Mouse (Mus musculus) adrenal gland, postnatal 36 days (tissue): ENCODE data around the gene Retn. TPM values are rescaled to one million over a fixed set of nuclear protein-coding genes. Genes with fewer than 3 reads are reported as not detected.

ENCODE experiments used
- DNase-seq, 2 experiments: peaks; one replicate each; pipeline ENCODE4 v3.0.0; 2021; ENCODE audit warnings: mixed read lengths in 1 of 2
- long read RNA-seq, 2 experiments: library from polyadenylated mRNA; stranded (forward); transcript quantifications; one replicate each; pipeline ENCODE4 v2.0.0; 2021; ENCODE audit warnings: borderline sequencing depth in 2 of 2
- total RNA-seq, 2 experiments: library from RNA; stranded (reverse); gene quantifications; 2 replicates each; pipeline ENCODE4 v1.2.3; 2021

Gene Retn
- 100 to 1,000 TPM in 1 of 2 experiments, 10 to 100 TPM in 1; 89.6 to 156 TPM for total RNA-seq
- long read RNA-seq, experiment 1, transcript Retn-201 (5 exons, 874 nt): major isoform, 88 of 98 reads
- long read RNA-seq, experiment 1, partial matches to known transcripts: 4 of 98 reads
- long read RNA-seq, experiment 1, other reads (novel, unspliced or antisense): 6 of 98 reads
- long read RNA-seq, experiment 2, transcript Retn-201 (5 exons, 874 nt): major isoform, 65 of 73 reads
- long read RNA-seq, experiment 2, partial matches to known transcripts: 1 of 73 reads
- long read RNA-seq, experiment 2, other reads (novel, unspliced or antisense): 7 of 73 reads

GRCm38 (mm10) chr8:3655526-3655925 lies at the start of gene Retn:
Gene Retn, plus strand, starts transcription at chr8:3655770.
- DNase-seq: no peak

- peak; percentile 44 to 62 for DNase-seq
Measured at GRCm38 (mm10) chr8:3606593-3606992, 49.0 kb upstream of the Retn start.

- no peak for DNase-seq
Measured at GRCm38 (mm10) chr8:3607822-3608221, 47.7 kb upstream of the Retn start.

GRCm38 (mm10) chr8:3609046-3609815 lies 46.3 kb upstream of the Retn start:
- peak in 1 of 2 experiments; percentile 48 for DNase-seq

- no peak for DNase-seq
Measured at GRCm38 (mm10) chr8:3609816-3610150, 45.8 kb upstream of the Retn start.

GRCm38 (mm10) chr8:3621199-3621970 lies 34.2 kb upstream of the Retn start, which contains the start of the genes Xab2 and Pet100:
Gene Xab2, minus strand, starts transcription at chr8:3621316.
Gene Pet100, plus strand, starts transcription at chr8:3621548.
- peak; percentile 97 to 98 for DNase-seq

GRCm38 (mm10) chr8:3622119-3622518 lies 33.5 kb upstream of the Retn start:
- no peak for DNase-seq

- DNase-seq: no peak
Measured at GRCm38 (mm10) chr8:3625445-3625844, 30.1 kb upstream of the Retn start, which contains the start of gene Pcp2. Gene Pcp2, minus strand, starts transcription at chr8:3625545.

GRCm38 (mm10) chr8:3626971-3627370 lies 28.6 kb upstream of the Retn start:
- DNase-seq: no peak

- no peak for DNase-seq
Measured at GRCm38 (mm10) chr8:3628014-3628413, 27.6 kb upstream of the Retn start.

- peak; percentile 86 to 88 for DNase-seq
Measured at GRCm38 (mm10) chr8:3630647-3631477, 24.7 kb upstream of the Retn start, which contains the start of gene Stxbp2. Gene Stxbp2, plus strand, starts transcription at chr8:3630955.

- DNase-seq: peak in 1 of 2 experiments; percentile 35
Measured at GRCm38 (mm10) chr8:3631478-3631875, 24.1 kb upstream of the Retn start.

GRCm38 (mm10) chr8:3645804-3646203 lies 9.8 kb upstream of the Retn start:
- DNase-seq: peak; percentile 76 to 77

GRCm38 (mm10) chr8:3646824-3647531 lies 8.6 kb upstream of the Retn start:
- DNase-seq: no peak

GRCm38 (mm10) chr8:3647561-3647960 lies 8.0 kb upstream of the Retn start:
- DNase-seq: no peak

GRCm38 (mm10) chr8:3648268-3648667 lies 7.3 kb upstream of the Retn start:
- DNase-seq: no peak

GRCm38 (mm10) chr8:3648990-3649389 lies 6.6 kb upstream of the Retn start:
- no peak for DNase-seq

- no peak for DNase-seq
Measured at GRCm38 (mm10) chr8:3652845-3653244, 2.7 kb upstream of the Retn start.

- no peak for DNase-seq
Measured at GRCm38 (mm10) chr8:3654726-3655508, 653 bp upstream of the Retn start.
